Mouse (Mus musculus): ENCODE data around the gene Ppp1r27. TPM values are rescaled to one million over a fixed set of nuclear protein-coding genes. Genes with fewer than 3 reads are reported as not detected.

The Ppp1r27 gene
- 0.51 TPM in 1 of 2 replicates, not detected in the other for polyA plus RNA-seq (2012; rRNA removed)

- H3K27ac ChIP-seq (ENCODE audit: insufficient read depth, low read depth, low read length): peak within 1 kb of the TSS; percentile 10; the same call in 1 of the 2 replicates
Observed at GRCm38 (mm10) chr11:120550810-120551440, at the start of gene Ppp1r27. Ppp1r27 (minus strand) TSS chr11:120551132.

DNA sequence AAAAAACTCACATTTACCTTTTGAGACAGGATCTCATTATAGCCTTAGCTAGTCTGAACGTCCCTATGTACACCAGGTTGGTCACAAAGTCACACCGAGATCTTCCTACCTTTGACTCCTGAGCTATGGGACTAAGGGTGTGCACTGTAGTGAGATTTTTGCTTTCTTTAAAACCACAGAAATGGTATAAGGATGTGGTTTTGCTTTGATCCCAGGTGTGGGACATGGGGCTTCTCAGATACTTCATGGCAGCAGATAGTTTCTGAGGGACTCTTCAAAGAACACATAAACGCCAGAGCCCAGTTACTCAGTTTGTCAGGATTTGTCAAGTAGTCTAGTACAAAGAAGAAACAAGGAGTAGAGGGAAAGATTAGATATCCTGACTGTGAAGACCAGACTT, 49.8 kb upstream of the Ppp1r27 start:
- H3K4me1 ChIP-seq (ENCODE audit: control insufficient read depth, insufficient read depth, insufficient read length, low read length): peaks cover 14% of the 10 kb centered on the region; the same call in 1 of the 2 replicates
- TF ChIP-seq CTCF (IDR thresholded peaks at IDR 0.05; ENCODE audit: extremely low read depth, insufficient read length, insufficient replicate concordance, low read depth, low read length) (no peak), POLR2A (IDR thresholded peaks at IDR 0.05; ENCODE audit: low read depth, low read length) (no peak)
- 87% methylated on average over 3 of the region's 3 CpGs for WGBS
- H3K4me3 ChIP-seq (ENCODE audit: low read depth, low read length): no peak overlapping the region
- no peak overlapping the region for H3K27ac ChIP-seq (ENCODE audit: insufficient read depth, low read depth, low read length)
- H3K36me3 ChIP-seq (ENCODE audit: control insufficient read depth, insufficient read depth, low read length): peaks cover 21% of the 10 kb centered on the region
- no peaks in the 10 kb centered on the region for H3K27me3 ChIP-seq (ENCODE audit: control insufficient read depth, insufficient read depth, low read length)

More at GRCm38 (mm10) chr11:120550810-120551440, at the start of gene Ppp1r27:
- no peaks in the 10 kb centered on the region for H3K27me3 ChIP-seq (ENCODE audit: control insufficient read depth, insufficient read depth, low read length)
- no peak for TF ChIP-seq CTCF (IDR thresholded peaks at IDR 0.05; ENCODE audit: extremely low read depth, insufficient read length, insufficient replicate concordance, low read depth, low read length)
- no peak for TF ChIP-seq POLR2A (IDR thresholded peaks at IDR 0.05; ENCODE audit: low read depth, low read length)
- H3K4me1 ChIP-seq (ENCODE audit: control insufficient read depth, insufficient read depth, insufficient read length, low read length): peaks cover 27% of the 10 kb centered on the region; the same call in 1 of the 2 replicates
- peak within 1 kb of the TSS; percentile 74 for H3K4me3 ChIP-seq (ENCODE audit: low read depth, low read length)
- H3K36me3 ChIP-seq (ENCODE audit: control insufficient read depth, insufficient read depth, low read length): no peaks in the 10 kb centered on the region
- WGBS: 96% methylated on average over 28 of the region's 28 CpGs

DNA sequence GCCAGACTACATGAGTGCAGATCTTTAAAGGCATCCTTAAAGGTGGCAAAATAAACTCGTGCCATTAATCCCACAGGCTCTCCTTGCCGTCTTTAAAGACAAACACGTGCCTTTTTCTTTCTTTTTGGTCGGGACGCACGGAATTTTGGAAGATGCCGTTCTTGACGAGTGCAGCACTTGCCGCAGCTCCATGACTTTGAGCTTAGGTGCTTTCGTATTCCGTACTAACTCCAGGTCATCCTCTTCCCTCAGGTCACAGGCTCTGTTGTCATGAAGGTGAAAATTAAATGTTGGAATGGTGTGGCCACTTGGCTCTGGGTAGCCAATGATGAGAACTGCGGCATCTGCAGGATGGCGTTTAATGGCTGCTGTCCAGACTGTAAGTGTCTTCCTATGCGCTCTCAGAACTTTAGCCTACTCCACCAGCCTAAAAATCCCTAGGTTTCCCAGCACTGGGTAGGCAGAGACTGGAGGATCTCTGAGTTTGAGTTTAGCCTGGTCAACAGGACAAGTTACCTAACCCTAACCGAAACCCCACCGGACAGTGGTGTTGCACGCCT, 48.1 kb upstream of the Ppp1r27 start:
- Histone ChIP-seq H3K4me3 (ENCODE audit: low read depth, low read length) (peak overlapping the region; percentile 95), H3K27ac (ENCODE audit: insufficient read depth, low read depth, low read length) (peak overlapping the region; percentile 55; the same call in 1 of the 2 replicates), H3K27me3 (ENCODE audit: control insufficient read depth, insufficient read depth, low read length) (no peaks in the 10 kb centered on the region), H3K36me3 (ENCODE audit: control insufficient read depth, insufficient read depth, low read length) (peaks cover 27% of the 10 kb centered on the region), H3K4me1 (ENCODE audit: control insufficient read depth, insufficient read depth, insufficient read length, low read length) (peaks cover 14% of the 10 kb centered on the region; the same call in 1 of the 2 replicates)
- TF ChIP-seq POLR2A (IDR thresholded peaks at IDR 0.05; ENCODE audit: low read depth, low read length) (no peak), CTCF (IDR thresholded peaks at IDR 0.05; ENCODE audit: extremely low read depth, insufficient read length, insufficient replicate concordance, low read depth, low read length) (no peak)
- WGBS: 40% methylated on average over 17 of the region's 17 CpGs

DNA sequence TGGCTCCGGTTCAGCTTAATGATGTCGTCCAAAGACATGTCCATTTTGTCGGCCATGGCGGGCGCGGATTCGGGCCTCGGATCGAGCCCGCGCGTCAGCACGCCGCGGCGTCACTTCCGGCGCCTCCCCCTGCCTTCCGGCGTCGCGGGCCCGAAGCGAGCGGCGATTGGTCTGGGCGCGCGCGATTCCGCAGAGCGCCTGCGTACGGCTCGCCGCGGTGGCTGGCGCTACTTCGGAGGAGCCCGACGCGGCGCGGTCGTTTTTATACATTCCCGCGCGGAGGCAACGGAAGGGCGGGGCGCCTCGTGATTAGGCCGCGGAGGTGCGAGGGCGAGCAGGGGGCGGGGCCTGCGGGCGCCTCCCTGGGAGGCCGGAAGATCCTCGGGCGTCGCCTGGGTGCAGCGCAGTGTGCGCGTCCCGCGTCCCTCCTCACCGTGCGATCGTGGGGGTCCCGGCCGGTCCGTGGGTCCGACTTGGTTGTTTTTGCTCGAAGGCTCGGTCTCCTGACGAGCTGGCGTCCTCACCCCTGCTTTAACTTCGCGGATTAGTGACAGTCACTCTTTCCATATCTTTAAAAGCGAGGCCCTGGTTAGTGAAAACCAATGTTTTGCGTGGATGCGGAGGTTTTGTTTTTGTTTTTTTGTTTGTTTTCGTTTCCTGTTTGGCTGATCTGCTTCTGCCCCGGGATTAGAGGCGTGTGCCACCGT, 47.5 kb upstream of the Ppp1r27 start, which contains the start of the genes Alyref and Anapc11:
Gene Alyref, minus strand, starts transcription at position 83 of the 707 bp plus-strand sequence.
Gene Anapc11, plus strand, starts transcription at position 139 of the 707 bp plus-strand sequence.
- Histone ChIP-seq H3K27ac (ENCODE audit: insufficient read depth, low read depth, low read length) (peak within 1 kb of the TSS; percentile 55), H3K4me3 (ENCODE audit: low read depth, low read length) (peak within 1 kb of the TSS; percentile 95), H3K27me3 (ENCODE audit: control insufficient read depth, insufficient read depth, low read length) (no peaks in the 10 kb centered on the region), H3K36me3 (ENCODE audit: control insufficient read depth, insufficient read depth, low read length) (peaks cover 26% of the 10 kb centered on the region), H3K4me1 (ENCODE audit: control insufficient read depth, insufficient read depth, insufficient read length, low read length) (peaks cover 14% of the 10 kb centered on the region; the same call in 1 of the 2 replicates)
- no peak for TF ChIP-seq CTCF (IDR thresholded peaks at IDR 0.05; ENCODE audit: extremely low read depth, insufficient read length, insufficient replicate concordance, low read depth, low read length)
- no peak; the same call in 1 of the 2 replicates for TF ChIP-seq POLR2A (IDR thresholded peaks at IDR 0.05; ENCODE audit: low read depth, low read length)
- under 1% methylated on average over 88 of the region's 88 CpGs for WGBS

DNA sequence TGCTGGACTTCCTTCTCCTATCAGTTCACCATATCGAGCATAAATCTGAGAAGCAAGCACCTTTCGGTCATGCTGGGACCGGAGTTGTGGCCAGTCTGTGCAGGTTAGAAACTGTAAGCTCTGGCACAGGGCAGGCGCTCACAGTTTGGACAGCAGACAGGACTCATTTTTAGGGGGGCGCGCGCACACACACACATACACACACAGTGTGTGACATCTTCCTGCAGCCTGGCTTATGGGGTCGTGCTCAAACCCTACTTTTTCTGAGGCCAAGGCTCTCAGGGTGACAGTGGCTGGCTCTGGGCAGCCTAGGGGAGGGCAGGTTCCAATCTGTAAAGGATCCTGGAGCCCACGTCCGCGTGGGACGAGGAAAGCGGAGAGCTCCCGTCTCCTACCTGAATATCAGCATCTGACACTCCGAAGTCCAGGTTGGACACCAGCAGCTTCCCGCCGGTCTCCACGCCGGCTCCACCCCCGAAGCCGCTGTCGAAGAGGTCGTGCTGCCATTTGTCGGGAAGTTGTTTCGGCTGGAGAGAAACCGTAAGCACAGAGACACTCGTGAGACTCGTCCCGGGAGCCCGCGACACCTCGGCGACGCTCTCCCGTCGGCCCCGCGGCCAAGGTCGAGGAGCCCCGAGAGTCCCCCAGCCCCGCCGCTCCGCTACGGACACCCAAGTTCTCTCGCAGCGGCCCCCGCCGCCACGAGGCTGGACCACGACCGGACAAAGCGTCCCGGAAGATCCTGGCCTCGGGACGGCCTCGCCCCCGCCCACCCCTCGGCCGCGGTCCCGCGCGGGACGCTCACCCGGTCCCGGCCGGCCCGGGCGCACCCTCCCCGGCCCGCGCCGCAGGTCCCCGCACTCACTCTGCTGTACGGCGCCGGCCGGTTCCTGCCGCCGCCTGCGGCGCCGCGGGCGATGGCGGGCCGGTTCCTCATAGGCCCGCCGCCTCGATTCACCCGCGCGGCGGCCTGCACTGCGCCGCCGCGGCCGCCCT, 46.6 kb upstream of the Ppp1r27 start:
- peaks cover 32% of the 10 kb centered on the region for H3K36me3 ChIP-seq (ENCODE audit: control insufficient read depth, insufficient read depth, low read length)
- H3K4me1 ChIP-seq (ENCODE audit: control insufficient read depth, insufficient read depth, insufficient read length, low read length): peaks cover 14% of the 10 kb centered on the region; the same call in 1 of the 2 replicates
- H3K27ac ChIP-seq (ENCODE audit: insufficient read depth, low read depth, low read length): peak overlapping the region; percentile 22; the same call in 1 of the 2 replicates
- peak overlapping the region; percentile 95 for H3K4me3 ChIP-seq (ENCODE audit: low read depth, low read length)
- no peak for TF ChIP-seq POLR2A (IDR thresholded peaks at IDR 0.05; ENCODE audit: low read depth, low read length)
- TF ChIP-seq CTCF (IDR thresholded peaks at IDR 0.05; ENCODE audit: extremely low read depth, insufficient read length, insufficient replicate concordance, low read depth, low read length): no peak
- no peaks in the 10 kb centered on the region for H3K27me3 ChIP-seq (ENCODE audit: control insufficient read depth, insufficient read depth, low read length)
- 3% methylated on average over 92 of the region's 99 CpGs for WGBS

- H3K27ac ChIP-seq (ENCODE audit: insufficient read depth, low read depth, low read length): no peak overlapping the region
- H3K27me3 ChIP-seq (ENCODE audit: control insufficient read depth, insufficient read depth, low read length): no peaks in the 10 kb centered on the region
- no peaks in the 10 kb centered on the region for H3K4me1 ChIP-seq (ENCODE audit: control insufficient read depth, insufficient read depth, insufficient read length, low read length)
- TF ChIP-seq POLR2A (IDR thresholded peaks at IDR 0.05; ENCODE audit: low read depth, low read length) (no peak), CTCF (IDR thresholded peaks at IDR 0.05; ENCODE audit: extremely low read depth, insufficient read length, insufficient replicate concordance, low read depth, low read length) (no peak)
- no peak overlapping the region for H3K4me3 ChIP-seq (ENCODE audit: low read depth, low read length)
- H3K36me3 ChIP-seq (ENCODE audit: control insufficient read depth, insufficient read depth, low read length): peaks cover 36% of the 10 kb centered on the region
- 83% methylated on average over 6 of the region's 6 CpGs for WGBS
Observed at GRCm38 (mm10) chr11:120588531-120588930, 37.6 kb upstream of the Ppp1r27 start.

Data from small intestine, adult 2 months (tissue).